26 mouse cellular contexts compared by ENCODE assay signal in the genomic region with DNA sequence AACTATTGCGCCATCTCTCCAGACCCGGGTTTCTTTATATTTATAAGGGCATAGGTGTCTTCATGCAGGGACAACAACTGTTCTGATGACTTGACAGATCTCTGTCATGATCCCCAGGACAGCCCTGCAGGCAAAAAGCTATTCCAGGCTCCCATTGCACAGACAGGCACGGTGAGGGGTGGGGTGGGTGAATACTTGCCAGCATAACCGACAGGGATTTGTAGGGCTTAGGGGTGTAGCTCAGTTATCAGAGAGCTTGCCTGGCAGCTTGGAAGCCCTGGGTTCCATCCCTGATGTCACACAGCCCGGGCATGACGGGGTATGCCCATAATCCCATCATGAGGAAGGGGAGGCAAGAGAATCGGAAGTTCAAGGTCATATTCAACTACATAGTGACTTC. TPM values are rescaled to one million over a fixed set of nuclear protein-coding genes. Genes with fewer than 3 reads are reported as not detected.
A peak's percentile ranks its signal among the peaks of the same experiment; 100 is the strongest.
DNase-seq lines count a peak whose midpoint lies in the region; ATAC-seq and TF ChIP-seq lines count a peak whose summit lies in the region.
"Had no signal": no experiment of that assay in that cellular context is flagged by ENCODE, and none has a peak within 500 bp of the region (broad histone marks: within the 10 kb centered on the region; RNA-seq: fewer than 3 reads in every experiment).

No protein-coding gene starts in this region.

- no peak overlapping the region for H3K4me3 ChIP-seq in heart, embryonic 14.5 days (ENCODE audit: control insufficient read depth in 1 of 2, insufficient read depth in 1 of 2, low read depth in 1 of 2, low read length in 2 of 2)
- no peak overlapping the region for H3K4me3 ChIP-seq in heart, adult 2 months
- peak overlapping the region; percentile 54 to 65 for H3K4me3 ChIP-seq in MEL (ENCODE audit: control insufficient read depth in 1 of 2, insufficient read depth in 1 of 2, low read depth in 2 of 2, low read length in 2 of 2)
- H3K4me3 ChIP-seq in liver, embryonic 13.5 days (replicated peaks), result peak overlapping the region; percentile 51
- H3K4me3 ChIP-seq: forebrain, embryonic 12.5 days; limb, embryonic 12.5 days had no signal

- 0 out of 2 replicates have a peak, but pooled peaks have one; percentile 9 for ATAC-seq in heart, embryonic 14.5 days (ENCODE audit: insufficient number of reproducible peaks, insufficient read depth, low FRiP score, low read depth)
- peak; percentile 82 for ATAC-seq in liver, embryonic 13.5 days (ENCODE audit: low read depth)
- ATAC-seq: activated CD4-positive, CD25-positive, alpha-beta regulatory T cell, adult 4 months; hindbrain, postnatal 0 days had no signal

- H3K4me1 ChIP-seq in heart, embryonic 14.5 days (ENCODE audit: control insufficient read depth in 2 of 2, insufficient read depth in 2 of 2, low read length in 2 of 2), result peaks cover 0 to 2% of the 10 kb centered on the region in 2 experiments; a peak in 1 of 4 replicates
- H3K4me1 ChIP-seq in heart, adult 2 months (ENCODE audit: control insufficient read depth, insufficient read depth, low read length), result no peaks in the 10 kb centered on the region
- peaks cover 13 to 32% of the 10 kb centered on the region in 2 experiments for H3K4me1 ChIP-seq in MEL (ENCODE audit: control insufficient read depth in 1 of 2, insufficient read depth in 2 of 2, low read length in 2 of 2)
- peaks cover 72% of the 10 kb centered on the region for H3K4me1 ChIP-seq in liver, embryonic 13.5 days (replicated peaks)

- TF ChIP-seq POLR2A in heart, adult 2 months (IDR thresholded peaks at IDR 0.05; ENCODE audit: insufficient read depth, low read depth, low read length), result no peak
- TF ChIP-seq POLR2A in MEL (IDR thresholded peaks at IDR 0.05; ENCODE audit: control insufficient read depth in 1 of 2, insufficient read depth in 1 of 2, low read depth in 1 of 2, low read length in 2 of 2, poor library complexity in 1 of 2), result no peak

- TF ChIP-seq EP300 in heart, adult 2 months (IDR thresholded peaks at IDR 0.05; ENCODE audit: insufficient read depth, low read depth, low read length), result no peak
- TF ChIP-seq EP300 in MEL (IDR thresholded peaks at IDR 0.05; ENCODE audit: low read depth in 1 of 2, low read length in 2 of 2), result no peak

- no peak for TF ChIP-seq RAD21 in MEL (IDR thresholded peaks at IDR 0.05; ENCODE audit: low read depth, low read length)

- no peaks in the 10 kb centered on the region for H3K36me3 ChIP-seq in heart, embryonic 14.5 days (ENCODE audit: control insufficient read depth, insufficient read depth, low read length)
- no peaks in the 10 kb centered on the region for H3K36me3 ChIP-seq in heart, adult 2 months (ENCODE audit: control insufficient read depth, insufficient read depth, low read length)
- peaks cover 0 to 23% of the 10 kb centered on the region in 2 experiments; a peak in 2 of 4 replicates for H3K36me3 ChIP-seq in MEL (ENCODE audit: control insufficient read depth in 1 of 2, insufficient read depth in 2 of 2, low read length in 2 of 2)
- H3K36me3 ChIP-seq in liver, embryonic 13.5 days, result no peaks in the 10 kb centered on the region
- H3K36me3 ChIP-seq: forebrain, embryonic 12.5 days; limb, embryonic 12.5 days had no signal

- H3K9me3 ChIP-seq in heart, embryonic 14.5 days (ENCODE audit: control insufficient read depth, low read length), result no peaks in the 10 kb centered on the region
- H3K9me3 ChIP-seq in MEL (replicated peaks; ENCODE audit: insufficient read depth, low read length), result no peaks in the 10 kb centered on the region
- H3K9me3 ChIP-seq in liver, embryonic 13.5 days (replicated peaks), result no peaks in the 10 kb centered on the region
- H3K9me3 ChIP-seq: forebrain, embryonic 12.5 days; limb, embryonic 12.5 days had no signal

- no peak overlapping the region for H3K9ac ChIP-seq in heart, embryonic 14.5 days (ENCODE audit: low read length)
- no peak overlapping the region for H3K9ac ChIP-seq in heart, adult 2 months (ENCODE audit: low read depth, low read length)
- peak overlapping the region; percentile 64 for H3K9ac ChIP-seq in MEL (ENCODE audit: control insufficient read depth, low read depth, low read length, poor library complexity, severe bottlenecking)
- H3K9ac ChIP-seq in liver, embryonic 13.5 days, result peak overlapping the region; percentile 64
- H3K9ac ChIP-seq: forebrain, embryonic 12.5 days; limb, embryonic 12.5 days; lung, embryonic 14.5 days had no signal

- no peak for DNase-seq in heart, adult 2 months
- no peak for DNase-seq in MEL (ENCODE audit: low read depth, low spot score)
- peak; percentile 44 for DNase-seq in c-Kit-positive CD71-positive TER-119-positive erythroid progenitor cells, embryonic 14.5 days (ENCODE audit: low spot score)
- DNase-seq in liver, embryonic 13.5 days, result peak; percentile 59
- DNase-seq in right cerebral cortex, postnatal 14 days, result no peak
- DNase-seq in frontal cortex, postnatal 36 days (ENCODE audit: low spot score in 2 of 2), result no peak
- DNase-seq in layer of hippocampus, postnatal 25 days (ENCODE audit: extremely low spot score in 1 of 2, low spot score in 1 of 2), result no peak
- DNase-seq: adrenal gland, postnatal 10 days; cerebellum, adult 11 months; cerebellum, postnatal 25 days; embryo, embryonic 11 days; gastrocnemius, postnatal 10 days; heart, adult 18-20 months; kidney, adult 2 months; kidney, postnatal 25 days; layer of hippocampus, adult 9-11 months; lung, embryonic 14.5 days; lung, postnatal 36 days; thymus, adult 18-20 months had no signal

- 74% methylated on average over 7 of the region's 7 CpGs for WGBS in heart, embryonic 14.5 days
- 74% methylated on average over 7 of the region's 7 CpGs for WGBS in heart, adult 2 months
- 49% methylated on average over 7 of the region's 7 CpGs for WGBS in liver, embryonic 13.5 days (ENCODE audit: insufficient replicate concordance)

- no peak for TF ChIP-seq CTCF in heart, adult 2 months (IDR thresholded peaks at IDR 0.05)
- no peak for TF ChIP-seq CTCF in MEL (IDR thresholded peaks at IDR 0.05 in 2 of 3, conservative IDR thresholded peaks at IDR 0.05 in 1 of 3; ENCODE audit: control insufficient read depth in 1 of 3, insufficient read depth in 1 of 3, low read depth in 2 of 3, low read length in 3 of 3, poor library complexity in 1 of 3, severe bottlenecking in 1 of 3)

- H3K4me2 ChIP-seq in heart, embryonic 14.5 days (ENCODE audit: low read length), result no peak overlapping the region
- H3K4me2 ChIP-seq in liver, embryonic 13.5 days, result peak overlapping the region; percentile 74
- H3K4me2 ChIP-seq: forebrain, embryonic 12.5 days; limb, embryonic 12.5 days; lung, embryonic 14.5 days had no signal

- no peaks in the 10 kb centered on the region for H3K27me3 ChIP-seq in heart, embryonic 14.5 days (ENCODE audit: control insufficient read depth, insufficient read depth, low read length)
- no peaks in the 10 kb centered on the region for H3K27me3 ChIP-seq in heart, adult 2 months (ENCODE audit: control insufficient read depth, insufficient read depth, low read length)
- H3K27me3 ChIP-seq in MEL (ENCODE audit: control insufficient read depth in 1 of 2, insufficient read depth in 2 of 2, low read length in 2 of 2), result no peaks in the 10 kb centered on the region
- no peaks in the 10 kb centered on the region for H3K27me3 ChIP-seq in liver, embryonic 13.5 days
- H3K27me3 ChIP-seq: limb, embryonic 12.5 days had no signal

- H3K79me2 ChIP-seq in heart, adult 2 months (replicated peaks; ENCODE audit: control insufficient read depth, insufficient read depth, low read length), result no peaks in the 10 kb centered on the region
- no peaks in the 10 kb centered on the region; the same call in 1 of the 2 replicates for H3K79me2 ChIP-seq in MEL (ENCODE audit: control insufficient read depth, insufficient read depth, low read length, poor library complexity)

- no peak overlapping the region for H3K27ac ChIP-seq in heart, embryonic 14.5 days (replicated peaks in 1 of 2; ENCODE audit: control insufficient read depth in 1 of 2, insufficient read depth in 1 of 2, low read depth in 2 of 2, low read length in 2 of 2)
- H3K27ac ChIP-seq in heart, adult 2 months, result no peak overlapping the region
- H3K27ac ChIP-seq in MEL (ENCODE audit: control insufficient read depth, low read depth, low read length), result peak overlapping the region; percentile 96
- H3K27ac ChIP-seq in liver, embryonic 13.5 days, result peak overlapping the region; percentile 99
- H3K27ac ChIP-seq: hindbrain, postnatal 0 days; limb, embryonic 12.5 days had no signal

- intact Hi-C loops in heart, adult 2 months (cut with DNase I), result no loop called here

TF ChIP-seq in MEL, 35 proteins besides CTCF, POLR2A, EP300 and RAD21:
- TF ChIP-seq TAL1 (IDR thresholded peaks at IDR 0.05; ENCODE audit: low read length) (no peak), ETS1 (IDR thresholded peaks at IDR 0.05; ENCODE audit: low read depth, low read length) (0 out of 2 replicates have a peak, but pooled peaks have one; percentile 17)

RNA-seq across cellular contexts. Expression of gene Mc3r, which starts 42.7 kb away (rescaled TPM):
- not detected in 2 replicates for polyA plus RNA-seq in heart, embryonic 14.5 days (2014; fragmentation: Nextera tagmentation; extraction: Ambion mirVana)
- total RNA-seq in heart, adult 2 months (2021), result not detected
- polyA plus RNA-seq in heart, adult 2 months (2012; rRNA removed), result not detected in 2 replicates
- 0.04 TPM in 1 of 2 replicates, not detected in the other for total RNA-seq in MEL (2012; rRNA removed)
- polyA plus RNA-seq in MEL (2012; ENCODE audit: insufficient read depth in 1 of 2, insufficient read length in 2 of 2, low read depth in 1 of 2, low replicate concordance in 2 of 2, missing spikeins in 1 of 2), result not detected
- polyA plus RNA-seq in liver, embryonic 13.5 days (2015; fragmentation: Nextera tagmentation; extraction: Ambion mirVana), result 0.05 TPM in 1 of 2 replicates, not detected in the other
- total RNA-seq in layer of hippocampus, postnatal 25 days (2021), result under 1 TPM; 0.12 to 0.23 TPM
- total RNA-seq: adrenal gland, postnatal 10 days; ES-E14; gastrocnemius, postnatal 10 days; heart, adult 18-20 months; hematopoietic stem cell, adult 5-6 weeks had no signal
- polyA plus RNA-seq: activated CD4-positive, CD25-positive, alpha-beta regulatory T cell, adult 4 months; forebrain, embryonic 12.5 days; kidney, adult 2 months; limb, embryonic 12.5 days; lung, embryonic 14.5 days had no signal

RNA-seq across cellular contexts. Expression of gene Fam210b, which starts 54.3 kb away (rescaled TPM):
- polyA plus RNA-seq in heart, embryonic 14.5 days (2014; fragmentation: Nextera tagmentation; extraction: Ambion mirVana), result 10.4 and 13.1 TPM in 2 replicates
- total RNA-seq in heart, adult 2 months (2021), result 1 to 10 TPM; 5.4 to 6.1 TPM
- 6.4 and 9.4 TPM in 2 replicates for polyA plus RNA-seq in heart, adult 2 months (2012; rRNA removed)
- 2.7 and 3.5 TPM in 2 replicates for total RNA-seq in MEL (2012; rRNA removed)
- polyA plus RNA-seq in MEL (2012; ENCODE audit: insufficient read depth in 1 of 2, insufficient read length in 2 of 2, low read depth in 1 of 2, low replicate concordance in 2 of 2, missing spikeins in 1 of 2), result 10 to 100 TPM in 1 of 2 experiments, not detected in 1; 11.4 TPM
- 131 and 149 TPM in 2 replicates for polyA plus RNA-seq in liver, embryonic 13.5 days (2015; fragmentation: Nextera tagmentation; extraction: Ambion mirVana)
- 10 to 100 TPM; 25.9 to 27.7 TPM for total RNA-seq in layer of hippocampus, postnatal 25 days (2021)

Comparison
In these comparisons a context has a peak if more than half of its experiments do, and no peak if none do; other contexts are left out.
1. H3K27ac ChIP-seq: peak in MEL (single experiment) and liver, embryonic 13.5 days (single experiment); none in heart, embryonic 14.5 days (0 of 2) and heart, adult 2 months (single experiment).
2. H3K4me3 ChIP-seq: peak in MEL (2 of 2) and liver, embryonic 13.5 days (single experiment); none in heart, embryonic 14.5 days (0 of 2) and heart, adult 2 months (single experiment).
3. H3K9ac ChIP-seq: peak in MEL (single experiment) and liver, embryonic 13.5 days (single experiment); none in heart, embryonic 14.5 days (single experiment) and heart, adult 2 months (single experiment).
4. DNase-seq: peak in c-Kit-positive CD71-positive TER-119-positive erythroid progenitor cells, embryonic 14.5 days (single experiment) and liver, embryonic 13.5 days (single experiment); none in heart, adult 2 months (0 of 2), MEL (single experiment), right cerebral cortex, postnatal 14 days (single experiment), frontal cortex, postnatal 36 days (0 of 2) and layer of hippocampus, postnatal 25 days (0 of 2).